Mouse (Mus musculus) liver, adult 2 months (tissue): ENCODE results near the gene Serpinb9.

Experiments used
- CTCF ChIP-seq: fragments of 200-500 bp; IDR thresholded peaks from 2 replicates; pipeline ENCODE4 v1.5.1; 2011; ENCODE audit warnings: low read depth, low read length, control low read depth
- POLR2A ChIP-seq: fragments of 200-500 bp; IDR thresholded peaks from 2 replicates; pipeline ENCODE4 v1.6.1; 2011; ENCODE audit warnings: low read length, control low read depth; ENCODE audit not compliant: insufficient read depth; ENCODE audit errors: extremely low read depth

DNA sequence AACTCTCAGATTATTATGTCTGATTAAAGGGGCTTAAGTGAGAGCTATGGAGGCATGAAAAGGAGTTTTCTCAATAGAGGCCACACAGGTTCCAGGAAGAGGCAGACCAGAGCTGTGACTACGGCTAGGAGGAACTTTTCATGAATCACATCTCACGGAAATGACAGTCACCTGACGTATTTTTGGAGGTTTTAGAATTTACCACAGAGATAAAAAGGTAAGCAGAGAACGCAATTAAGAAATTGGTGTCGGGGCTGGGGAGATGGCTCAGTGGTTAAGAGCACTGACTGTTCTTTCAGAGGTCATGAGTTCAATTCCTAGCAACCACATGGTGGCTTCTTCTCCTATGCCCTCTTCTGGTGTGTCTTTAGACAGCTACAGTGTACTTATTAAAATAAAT lies 1.7 kb upstream of the Serpinb9 start:
- TF ChIP-seq CTCF (no peak), POLR2A (no peak)
